Mouse (Mus musculus): ENCODE results near the gene Tsacc. TPM values are rescaled to one million over a fixed set of nuclear protein-coding genes. Genes with fewer than 3 reads are reported as not detected.

The Tsacc gene
- total RNA-seq, 2 experiments from 2014 or later = 2.9 to 4.6 TPM

- DNase-seq (ENCODE audit: low spot score in 2 of 2) = no peak
These were observed 55.6 kb downstream of the Tsacc start for GRCm38 (mm10) chr3:88241045-88241786.

GRCm38 (mm10) chr3:88239446-88239845, 57.4 kb downstream of the Tsacc start:
- DNase-seq (ENCODE audit: low spot score in 2 of 2) = no peak

GRCm38 (mm10) chr3:88238866-88239391, 57.9 kb downstream of the Tsacc start:
- DNase-seq (ENCODE audit: low spot score in 2 of 2) = no peak

- no peak for DNase-seq (ENCODE audit: low spot score in 2 of 2)
These were observed 59.1 kb downstream of the Tsacc start for GRCm38 (mm10) chr3:88237556-88238194.

- no peak for DNase-seq (ENCODE audit: low spot score in 2 of 2)
These were observed 59.6 kb downstream of the Tsacc start for GRCm38 (mm10) chr3:88237161-88237555.

- DNase-seq (ENCODE audit: low spot score in 2 of 2) = no peak
These were observed 61.2 kb downstream of the Tsacc start for GRCm38 (mm10) chr3:88235616-88236015.

- peak in 1 of 2 experiments; percentile 49 for DNase-seq (ENCODE audit: low spot score in 2 of 2)
These were observed 61.6 kb downstream of the Tsacc start for GRCm38 (mm10) chr3:88235216-88235615.

GRCm38 (mm10) chr3:88234041-88234440, 62.8 kb downstream of the Tsacc start:
- no peak for DNase-seq (ENCODE audit: low spot score in 2 of 2)

- no peak for DNase-seq (ENCODE audit: low spot score in 2 of 2)
These were observed 63.7 kb downstream of the Tsacc start for GRCm38 (mm10) chr3:88232851-88233649.

Other genes starting within 250 kb of the Tsacc start
- 10 to 100 TPM; 76.2 to 77.0 TPM for gene Naxe, start 238.5 kb downstream of the Tsacc start, total RNA-seq (2021)
- not detected for gene Ttc24, start 218.7 kb downstream of the Tsacc start, total RNA-seq (2021)
- gene Iqgap3, start 215.0 kb downstream of the Tsacc start, total RNA-seq (2021) = under 1 TPM; 0.16 to 0.30 TPM
- gene Mef2d, start 154.6 kb downstream of the Tsacc start, total RNA-seq (2021) = 100 to 1,000 TPM; 210 to 213 TPM
- gene Rhbg, start 42.3 kb downstream of the Tsacc start, total RNA-seq (2021) = not detected
- under 1 TPM; 0.37 to 0.42 TPM for gene Gm38392, start 9.8 kb downstream of the Tsacc start, total RNA-seq (2021)
- 100 to 1,000 TPM; 188 to 189 TPM for gene Cct3, start 117 bp upstream of the Tsacc start, total RNA-seq (2021)
- 10 to 100 TPM; 85.6 to 87.3 TPM for gene Glmp, start 28.0 kb upstream of the Tsacc start, total RNA-seq (2021)
- gene Tmem79, start 39.1 kb upstream of the Tsacc start, total RNA-seq (2021) = 1 to 10 TPM in 1 of 2 experiments, under 1 TPM in 1; 0.96 to 2.4 TPM
- gene Smg5, start 39.3 kb upstream of the Tsacc start, total RNA-seq (2021) = 10 to 100 TPM; 80.1 to 81.7 TPM
- gene Paqr6, start 67.6 kb upstream of the Tsacc start, total RNA-seq (2021) = 10 to 100 TPM in 1 of 2 experiments, 1 to 10 TPM in 1; 8.6 to 11.0 TPM
- gene Bglap3, start 75.7 kb upstream of the Tsacc start, total RNA-seq (2021) = 1 to 10 TPM; 1.7 to 1.9 TPM
- gene Bglap2, start 81.7 kb upstream of the Tsacc start, total RNA-seq (2021) = 1 to 10 TPM in 1 of 2 experiments, not detected in 1; 2.0 TPM
- gene Bglap, start 87.5 kb upstream of the Tsacc start, total RNA-seq (2021) = not detected
- gene Pmf1, start 113.3 kb upstream of the Tsacc start, total RNA-seq (2021) = 1 to 10 TPM; 5.2 to 6.2 TPM
- 10 to 100 TPM; 77.0 to 78.9 TPM for gene Slc25a44, start 128.1 kb upstream of the Tsacc start, total RNA-seq (2021)
- 10 to 100 TPM; 70.4 to 76.5 TPM for gene Sema4a, start 164.2 kb upstream of the Tsacc start, total RNA-seq (2021)
- 10 to 100 TPM; 61.3 to 67.9 TPM for gene Lmna, start 213.0 kb upstream of the Tsacc start, total RNA-seq (2021)
- gene Mex3a, start 235.4 kb upstream of the Tsacc start, total RNA-seq (2021) = 1 to 10 TPM; 2.7 to 3.1 TPM